Comparison of ENCODE assay signal across 8 mouse cellular contexts in genomic region chr12:70452726-70453645, GRCm38 (mm10). TPM values are rescaled to one million over a fixed set of nuclear protein-coding genes. Genes with fewer than 3 reads are reported as not detected.
DNase-seq lines count a peak whose midpoint lies in the region; ATAC-seq and TF ChIP-seq lines count a peak whose summit lies in the region.

Gene Tmx1 (plus strand): TSS chr12:70453095.

- peak; percentile 87 for DNase-seq in ES-E14 (ENCODE audit: low read depth, low spot score)
- DNase-seq in cerebellum, adult 11-12 months, result peak; percentile 97
- peak; percentile 97 for DNase-seq in heart, postnatal 25 days (ENCODE audit: low spot score)
- peak; percentile 96 to 97 for DNase-seq in layer of hippocampus, adult 18-20 months (ENCODE audit: low spot score in 2 of 2)
- DNase-seq in lung, adult 2 months, result peak; percentile 96
- peak; percentile 93 to 95 for DNase-seq in thymus, adult 18-20 months

- H3K4me2 ChIP-seq in forebrain, embryonic 15.5 days (replicated peaks), result peak within 1 kb of the TSS; percentile 68

- no peak for TF ChIP-seq CTCF in lung, adult 2 months (IDR thresholded peaks at IDR 0.05; ENCODE audit: insufficient read depth, low read length)

- WGBS in forebrain, embryonic 15.5 days, result under 1% methylated on average over 55 of the region's 58 CpGs
- under 1% methylated on average over 58 of the region's 58 CpGs for WGBS in lung, adult 2 months

- peak; percentile 99 for ATAC-seq in forebrain, embryonic 15.5 days (replicated peaks)
- ATAC-seq in neutrophil, adult 5-6 weeks (ENCODE audit: extremely low read depth, insufficient number of reproducible peaks, low FRiP score, poor library complexity, severe bottlenecking), result peak; percentile 95

- TF ChIP-seq POLR2A in lung, adult 2 months (IDR thresholded peaks at IDR 0.05; ENCODE audit: borderline replicate concordance, extremely low read depth, low read depth, low read length), result peak; percentile 97

- H3K4me3 ChIP-seq in ES-E14 (ENCODE audit: insufficient read depth in 1 of 2, low read depth in 1 of 2, low read length in 2 of 2, poor library complexity in 1 of 2, severe bottlenecking in 1 of 2), result peak within 1 kb of the TSS; percentile 80 to 92
- H3K4me3 ChIP-seq in forebrain, embryonic 15.5 days, result peak within 1 kb of the TSS; percentile 83
- peak within 1 kb of the TSS; percentile 89 for H3K4me3 ChIP-seq in lung, adult 2 months (replicated peaks; ENCODE audit: extremely low read depth, low read depth, low read length)

- H3K27ac ChIP-seq in ES-E14 (ENCODE audit: insufficient read depth, low read depth, low read length, poor library complexity, severe bottlenecking), result no peak within 1 kb of the TSS
- H3K27ac ChIP-seq in forebrain, embryonic 15.5 days (replicated peaks), result peak within 1 kb of the TSS; percentile 84

- no peaks in the 10 kb centered on the region for H3K9me3 ChIP-seq in ES-E14 (ENCODE audit: control insufficient read depth, insufficient read depth, low read depth, low read length)
- H3K9me3 ChIP-seq in forebrain, embryonic 15.5 days, result no peaks in the 10 kb centered on the region

- H3K9ac ChIP-seq in ES-E14 (ENCODE audit: insufficient read depth, low read depth, low read length, poor library complexity, severe bottlenecking), result peak within 1 kb of the TSS; percentile 88
- peak within 1 kb of the TSS; percentile 84 for H3K9ac ChIP-seq in forebrain, embryonic 15.5 days (replicated peaks)

- no peaks in the 10 kb centered on the region; the same call in 1 of the 2 replicates for H3K36me3 ChIP-seq in ES-E14 (ENCODE audit: control insufficient read depth, insufficient read depth, low read length, poor library complexity, severe bottlenecking)
- peaks cover 3% of the 10 kb centered on the region; the same call in 1 of the 2 replicates for H3K36me3 ChIP-seq in forebrain, embryonic 15.5 days

- in situ Hi-C loops in ES-E14 (cut with MboI; ENCODE audit: low sequenced_read_pairs in 2 of 2, unreplicated experiment in 2 of 2), result no loop called here

- peaks cover 0 to 2% of the 10 kb centered on the region in 2 experiments; a peak in 1 of 4 replicates for H3K4me1 ChIP-seq in ES-E14 (ENCODE audit: control insufficient read depth in 2 of 2, insufficient read depth in 2 of 2, low read length in 2 of 2, poor library complexity in 1 of 2)
- H3K4me1 ChIP-seq in forebrain, embryonic 15.5 days, result peaks cover 23% of the 10 kb centered on the region
- peaks cover 4% of the 10 kb centered on the region; the same call in 1 of the 2 replicates for H3K4me1 ChIP-seq in lung, adult 2 months (ENCODE audit: control insufficient read depth, insufficient read depth, low read length)

- H3K27me3 ChIP-seq in forebrain, embryonic 15.5 days, result no peaks in the 10 kb centered on the region

- intact Hi-C loops in heart, postnatal 25 days (cut with DNase I), result loop anchor here (10.0 kb wide), 1 partner anchor 1088 kb away; no protein-coding TSS in a partner anchor

TF ChIP-seq in ES-E14, 5 proteins besides CTCF, POLR2A, EP300 and RAD21:
- TF ChIP-seq HCFC1 (IDR thresholded peaks at IDR 0.05; ENCODE audit: borderline replicate concordance, insufficient read depth, low read length) (0 out of 2 replicates have a peak, but pooled peaks have one; percentile 45), CHD2 (IDR thresholded peaks at IDR 0.05; ENCODE audit: low read depth, low read length) (no peak)

RNA-seq across cellular contexts. Expression of gene Tmx1, which starts in this region (rescaled TPM):
- 62.9 and 73.4 TPM in 2 replicates for total RNA-seq in ES-E14 (2012; rRNA removed)
- polyA plus RNA-seq in forebrain, embryonic 15.5 days (2015; fragmentation: Nextera tagmentation; extraction: Ambion mirVana), result 118 and 130 TPM in 2 replicates
- total RNA-seq in heart, postnatal 25 days (2021), result 10 to 100 TPM; 42.3 to 48.2 TPM
- 10 to 100 TPM; 30.6 to 31.2 TPM for total RNA-seq in layer of hippocampus, adult 18-20 months (2021)
- 5.2 and 9.1 TPM in 2 replicates for polyA plus RNA-seq in lung, adult 2 months (2012; rRNA removed)
- total RNA-seq in neutrophil, adult 5-6 weeks (2017), result 80.0 and 80.8 TPM in 2 replicates

Comparison
In these comparisons a context has a peak if more than half of its experiments do, and no peak if none do; other contexts are left out.
1. RNA of gene Tmx1 (polyA plus RNA-seq): 118 to 130 TPM in forebrain, embryonic 15.5 days; 5.2 to 9.1 TPM in lung, adult 2 months; every median in the first group is over 10 times any median in the second.
2. Peak in every context shown above with its lines, with median percentiles within 50 percentile points of each other: DNase-seq and H3K4me3 ChIP-seq.